Mouse (Mus musculus): ENCODE measurements at regions not wholly inside any gene's neighbourhood (a gene's known extent, or its start where the extent isn't known, plus 50 kb on each side); places are given as distances from the start of the nearest gene placed in this dataset.

DNA sequence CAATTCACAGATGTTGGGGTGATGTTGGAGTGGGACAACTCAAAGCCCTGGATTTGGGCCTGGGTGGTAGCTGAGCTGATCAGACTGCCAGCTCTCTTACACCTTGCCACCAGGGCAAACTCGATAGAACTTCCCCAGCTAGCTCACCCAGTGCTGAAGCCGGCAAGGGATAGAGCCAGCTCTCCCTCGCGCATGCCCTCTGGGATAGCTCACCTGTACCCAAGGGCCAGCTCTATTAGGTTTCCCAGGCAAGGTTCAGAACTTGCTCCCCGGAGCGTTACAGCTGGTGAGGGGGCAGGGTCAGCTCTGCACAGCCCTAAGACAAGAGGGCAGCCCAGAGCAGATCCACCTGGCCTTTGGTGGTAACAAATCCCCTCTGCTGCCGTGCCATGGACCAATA is 54.1 kb upstream of the 1700012A03Rik start:
- no peak for DNase-seq (ENCODE audit: low spot score in 2 of 2)

DNA sequence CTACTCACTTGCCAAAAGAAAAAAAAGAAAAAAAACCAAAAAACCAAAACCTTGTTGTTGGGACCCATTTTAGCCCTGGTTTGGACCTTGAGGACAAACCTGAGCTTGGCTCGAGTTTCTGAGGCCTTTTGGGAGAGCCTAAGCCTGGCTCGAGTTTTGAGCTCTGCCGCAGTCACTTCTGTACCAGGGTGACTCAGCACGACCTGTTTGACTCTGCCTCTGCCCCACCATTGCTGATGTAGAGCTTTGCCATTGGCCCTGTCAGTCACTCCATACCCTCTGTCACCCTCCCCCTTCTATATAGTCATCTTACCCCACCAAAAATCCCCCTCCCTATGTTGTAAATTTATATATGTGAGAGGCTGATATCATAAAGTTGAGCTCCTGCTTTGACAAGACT is 54.8 kb upstream of the 1700012A03Rik start:
- DNase-seq (ENCODE audit: low spot score in 2 of 2) = no peak

DNA sequence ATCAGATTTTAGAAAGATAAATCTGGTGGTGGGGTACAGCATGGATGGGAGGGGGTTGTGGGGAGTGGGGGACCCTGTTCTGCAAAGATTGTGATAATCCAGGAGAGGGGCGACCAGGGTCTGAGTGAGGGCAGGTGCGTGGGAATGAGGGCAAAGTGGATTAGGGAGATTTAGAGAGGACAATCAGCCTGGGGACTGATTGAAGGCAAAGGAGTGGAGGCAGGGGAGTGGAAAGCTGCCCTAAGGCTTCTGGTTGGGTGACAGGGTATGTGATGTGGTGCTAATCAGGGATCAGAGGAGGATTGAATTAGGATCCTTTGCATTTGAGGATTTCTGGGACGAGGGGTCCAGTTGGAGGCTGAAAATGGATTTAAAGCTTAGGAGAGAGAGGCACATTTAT is 64.3 kb upstream of the 1700012A03Rik start:
- DNase-seq (ENCODE audit: low spot score in 2 of 2) = no peak

DNA sequence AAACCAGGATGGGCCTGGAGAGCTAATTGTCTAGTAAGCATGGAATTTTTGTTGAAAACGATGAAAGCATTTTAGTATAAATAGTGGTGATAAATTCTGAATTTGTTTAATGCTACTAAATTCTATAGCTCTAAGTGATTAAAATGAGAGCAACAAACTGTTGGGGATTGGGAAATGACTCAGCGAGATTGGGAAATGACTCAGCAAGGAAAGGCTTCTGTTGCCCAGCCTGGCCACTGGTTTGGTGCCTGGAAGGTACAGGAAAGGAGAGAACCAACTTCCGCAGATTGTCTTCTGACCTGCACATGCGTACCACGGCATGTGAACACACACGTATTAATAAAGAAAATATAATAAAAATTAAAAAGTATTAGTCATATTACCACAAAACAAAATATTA is 73.3 kb upstream of the 1700012A03Rik start:
- DNase-seq (ENCODE audit: low spot score in 2 of 2) = no peak

DNA sequence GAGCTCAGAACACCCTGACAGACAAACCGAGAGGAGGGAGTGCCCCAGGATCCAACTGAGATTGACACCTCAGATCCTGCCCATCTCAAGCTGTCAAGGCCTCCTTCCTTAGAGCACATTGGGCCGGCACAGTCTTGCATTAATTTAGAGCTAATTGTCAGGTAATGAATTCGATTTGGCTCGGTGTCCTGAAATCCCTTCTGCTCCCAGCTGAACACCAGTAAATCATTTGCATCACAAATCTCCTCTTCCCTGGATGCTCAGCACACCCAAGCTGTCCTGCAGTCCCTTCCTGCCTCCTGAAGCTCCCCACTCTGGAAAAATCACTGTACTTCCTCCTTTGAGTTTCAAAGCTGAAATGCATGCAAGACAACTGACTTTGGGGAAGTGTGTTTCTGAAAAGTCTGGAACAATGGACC is 102.0 kb upstream of the 1700012A03Rik start:
- peak; percentile 42 to 46 for DNase-seq (ENCODE audit: low spot score in 2 of 2)

DNA sequence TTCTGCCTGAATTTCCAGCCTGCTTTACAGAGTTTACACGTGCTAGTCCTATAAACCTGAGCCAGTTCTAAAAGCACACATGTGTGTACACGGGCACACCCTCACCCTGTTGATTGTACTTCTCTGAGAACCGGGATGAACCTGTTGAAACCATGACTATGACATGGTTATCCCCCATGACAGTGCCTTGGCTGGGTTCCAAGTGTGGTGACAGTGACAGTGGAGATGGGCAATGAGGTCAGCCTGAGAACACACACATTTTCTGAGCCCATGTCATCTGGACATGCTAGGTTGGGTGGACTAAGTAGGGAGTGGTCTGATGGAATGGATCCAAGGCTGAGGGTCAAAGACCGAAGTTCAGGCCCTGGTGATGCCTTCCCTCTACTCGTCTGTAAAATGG is 103.5 kb upstream of the 1700012A03Rik start:
- DNase-seq (ENCODE audit: low spot score in 2 of 2) = no peak

DNA sequence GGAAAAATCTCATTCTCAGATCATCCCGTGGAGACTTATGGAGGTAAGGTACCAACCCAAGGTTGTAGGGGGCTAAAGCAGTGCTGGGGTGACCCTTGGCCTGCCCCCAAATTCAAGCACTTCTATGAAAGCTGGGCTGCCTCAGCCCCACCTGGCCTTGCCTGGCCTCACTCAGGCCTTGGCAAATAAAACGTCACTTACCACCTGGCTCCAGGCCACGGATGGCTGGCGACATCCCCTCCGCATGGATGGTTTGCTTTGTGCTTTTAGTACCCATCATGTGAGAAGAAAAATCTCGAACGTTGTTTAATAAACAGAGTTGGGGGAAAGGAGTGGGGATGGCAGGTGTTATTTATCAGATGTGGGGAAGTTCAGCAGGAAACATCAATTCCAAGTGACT is 104.7 kb upstream of the 1700012A03Rik start:
- no peak for DNase-seq (ENCODE audit: low spot score in 2 of 2)

DNA sequence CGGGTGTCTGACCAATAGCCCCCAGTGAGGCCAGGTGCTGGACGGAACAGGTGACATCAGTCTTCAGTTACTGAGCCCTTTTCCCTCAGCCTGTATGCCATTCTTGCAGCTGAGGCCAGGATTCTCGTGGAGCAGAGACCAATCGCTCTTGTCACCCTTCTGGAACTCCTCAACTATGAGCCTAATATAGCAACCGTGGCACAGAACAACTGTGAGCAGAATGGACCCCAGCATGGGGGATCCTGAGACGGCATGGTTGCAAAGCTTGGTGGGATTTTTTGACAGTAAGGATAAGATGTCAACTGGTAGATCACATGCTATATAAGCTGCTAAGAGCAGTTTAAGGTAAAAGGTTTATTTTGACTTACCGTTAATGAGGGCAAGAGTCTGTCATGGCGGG is 105.5 kb upstream of the 1700012A03Rik start:
- DNase-seq (ENCODE audit: low spot score in 2 of 2) = no peak

DNA sequence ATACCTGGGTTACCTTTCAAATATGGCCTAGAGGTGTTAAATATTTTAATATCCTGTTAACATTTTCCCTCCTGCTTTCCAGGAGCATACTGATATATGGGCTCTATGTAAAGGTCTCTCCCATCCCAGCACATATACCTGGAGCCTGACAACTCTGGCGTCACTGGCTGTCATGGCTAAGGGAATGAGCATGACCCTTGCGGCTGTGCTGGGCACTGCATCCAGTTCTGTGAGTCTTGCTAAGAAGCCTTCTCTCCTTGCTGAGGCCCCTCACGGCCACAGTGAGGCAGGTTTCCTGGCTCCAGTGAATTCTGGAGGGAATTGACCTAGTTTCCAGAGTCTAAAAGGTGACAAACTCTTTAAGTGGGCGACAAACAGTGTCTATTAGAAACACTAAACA is 107.3 kb upstream of the 1700012A03Rik start:
- no peak for DNase-seq (ENCODE audit: low spot score in 2 of 2)

DNA sequence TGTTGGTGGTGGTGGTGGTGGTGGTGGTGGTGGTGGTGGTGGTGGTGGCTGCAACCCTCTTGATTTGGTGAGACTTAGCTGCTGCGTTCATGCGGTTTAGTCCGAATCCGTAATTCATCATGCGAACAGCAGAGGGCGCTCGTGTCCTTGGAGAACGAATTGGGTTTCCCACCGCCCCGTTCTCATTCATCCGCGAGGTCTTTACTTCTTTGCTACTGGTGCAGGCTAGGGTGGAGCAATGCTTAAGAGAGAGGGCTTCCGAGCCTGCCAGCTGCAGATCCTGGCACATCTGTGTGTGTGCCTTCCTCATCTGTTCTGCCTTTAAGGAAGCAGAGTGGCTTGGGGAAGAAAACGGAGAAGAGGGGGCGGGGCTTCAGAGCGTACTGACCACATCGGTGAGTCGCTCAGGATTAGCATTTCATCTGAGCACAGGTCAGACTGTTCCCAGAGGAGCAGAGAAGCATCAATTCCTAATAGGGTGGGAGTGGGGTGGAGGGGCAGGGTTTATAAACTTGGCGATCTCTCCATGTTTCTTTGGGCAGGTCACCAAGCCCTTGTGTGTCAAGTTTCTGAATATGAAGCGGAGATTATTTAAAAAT is 111.7 kb upstream of the 1700012A03Rik start:
- peak; percentile 72 to 93 for DNase-seq (ENCODE audit: low spot score in 2 of 2)

DNA sequence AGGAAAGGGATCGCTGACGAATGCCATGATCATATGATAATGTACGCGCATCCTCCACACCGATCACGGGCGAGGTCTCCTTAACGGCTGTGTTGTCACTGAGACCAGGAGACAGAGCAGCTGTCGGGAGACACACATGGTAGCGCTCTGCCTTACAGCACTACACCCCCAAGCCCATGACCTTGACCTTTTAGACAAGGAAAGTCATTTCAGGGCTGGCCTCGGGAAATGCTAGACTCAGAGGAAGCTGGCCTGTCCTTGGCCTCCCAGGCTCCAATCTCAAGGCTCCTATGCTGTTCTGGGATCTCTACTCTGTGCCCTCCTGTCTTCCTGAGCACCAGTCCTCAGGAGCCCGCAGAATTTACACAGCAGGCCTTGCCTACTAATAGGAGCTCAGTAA is 112.9 kb upstream of the 1700012A03Rik start:
- no peak for DNase-seq (ENCODE audit: low spot score in 2 of 2)

DNA sequence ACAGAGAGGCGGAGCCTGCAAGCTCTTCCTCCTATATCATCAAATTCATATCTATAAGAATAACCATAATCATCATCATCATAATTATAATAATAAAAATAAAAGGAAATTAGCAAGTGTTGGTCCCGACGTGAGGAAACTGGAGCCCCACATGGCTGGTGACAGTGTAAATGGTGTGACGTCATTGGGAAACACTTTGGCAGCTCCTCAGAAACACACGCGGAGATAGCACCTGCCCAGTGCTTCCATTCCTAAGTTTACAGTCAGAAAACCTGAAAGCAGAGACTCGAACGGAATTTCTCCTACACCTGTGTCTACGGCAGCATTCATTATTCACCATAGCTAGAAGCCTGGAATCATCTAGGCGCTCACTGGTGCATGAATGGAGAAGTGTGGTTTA is 115.2 kb upstream of the 1700012A03Rik start:
- DNase-seq (ENCODE audit: low spot score in 2 of 2) = no peak

DNA sequence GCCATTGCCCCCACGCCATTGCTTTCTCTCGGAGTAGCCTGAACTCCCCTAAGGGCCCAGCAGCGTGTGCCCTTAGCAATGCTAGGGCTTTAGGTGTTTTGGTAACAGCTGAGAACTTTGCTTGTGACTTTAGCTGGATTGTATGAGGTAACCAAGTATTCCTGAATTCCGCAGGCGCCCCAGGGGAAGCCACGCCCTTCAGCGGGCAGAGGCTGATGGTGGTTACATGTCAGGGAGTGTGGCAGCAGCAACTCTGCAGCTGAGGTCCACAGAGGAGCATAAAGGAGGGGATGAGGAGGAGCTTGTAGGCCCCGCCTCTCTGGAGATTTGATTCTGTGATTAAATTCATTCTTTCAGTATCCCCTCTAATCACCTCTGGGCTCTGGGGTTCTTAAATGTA is 116.1 kb upstream of the 1700012A03Rik start:
- DNase-seq (ENCODE audit: low spot score in 2 of 2) = no peak

DNA sequence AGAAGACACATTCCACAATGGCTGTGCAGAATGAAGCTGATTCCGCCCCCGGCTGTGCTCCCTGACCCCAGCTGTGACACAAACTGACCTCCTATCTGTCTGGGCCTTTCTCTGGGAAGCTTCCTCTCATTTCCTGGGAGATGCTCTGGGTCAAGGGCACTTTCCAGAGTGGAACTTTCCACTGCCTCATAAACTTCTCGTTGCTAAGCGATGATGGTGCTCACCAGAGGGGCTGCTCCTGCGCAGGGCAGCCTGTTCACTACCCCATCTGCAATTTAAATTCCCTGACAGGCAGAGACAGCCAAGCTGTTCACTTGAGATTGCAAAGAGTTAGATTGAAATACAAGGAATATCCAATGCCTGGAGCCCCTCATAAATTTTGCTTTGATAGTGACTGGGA is 116.7 kb upstream of the 1700012A03Rik start:
- DNase-seq (ENCODE audit: low spot score in 2 of 2) = peak in 1 of 2 experiments; percentile 20

DNA sequence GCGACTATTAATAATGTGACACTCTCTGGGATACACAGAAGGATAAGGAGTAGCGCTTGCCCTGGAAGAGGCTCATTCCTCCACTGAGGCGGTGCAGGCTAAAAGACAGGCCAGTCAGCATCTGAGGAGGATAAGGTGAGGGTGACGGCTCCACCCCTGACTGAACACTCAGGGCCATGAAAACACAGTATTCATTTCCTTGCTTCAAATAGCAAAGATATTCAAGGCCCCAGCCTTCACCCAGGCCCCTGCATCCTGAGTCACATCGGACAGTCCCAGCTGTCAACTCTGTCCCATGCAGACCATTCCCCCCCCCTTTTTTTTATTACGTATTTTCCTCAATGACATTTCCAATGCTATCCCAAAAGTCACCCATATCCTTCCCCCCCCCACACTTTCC is 118.9 kb upstream of the 1700012A03Rik start:
- peak in 1 of 2 experiments; percentile 1 for DNase-seq (ENCODE audit: low spot score in 2 of 2)

DNA sequence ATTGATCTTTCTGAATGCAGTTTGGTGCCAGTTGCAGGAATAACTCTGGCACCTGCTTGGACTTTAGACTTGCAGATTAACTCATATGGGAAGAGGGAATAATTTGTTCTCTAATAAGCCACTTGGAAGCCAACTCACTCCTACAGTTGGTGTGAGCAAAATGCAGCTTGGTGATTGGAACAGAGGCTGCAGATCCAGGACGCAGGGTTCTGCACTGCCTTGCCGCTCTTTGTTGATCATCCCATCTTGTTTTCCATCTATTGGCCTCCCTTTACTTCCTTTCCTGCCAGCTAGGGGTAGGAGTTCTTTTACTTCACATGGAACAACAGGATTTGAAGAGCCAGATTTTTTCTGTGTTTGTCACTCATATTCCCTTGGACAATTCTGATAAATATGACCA is 120.9 kb upstream of the 1700012A03Rik start:
- DNase-seq (ENCODE audit: low spot score in 2 of 2) = peak; percentile 52 to 64

DNA sequence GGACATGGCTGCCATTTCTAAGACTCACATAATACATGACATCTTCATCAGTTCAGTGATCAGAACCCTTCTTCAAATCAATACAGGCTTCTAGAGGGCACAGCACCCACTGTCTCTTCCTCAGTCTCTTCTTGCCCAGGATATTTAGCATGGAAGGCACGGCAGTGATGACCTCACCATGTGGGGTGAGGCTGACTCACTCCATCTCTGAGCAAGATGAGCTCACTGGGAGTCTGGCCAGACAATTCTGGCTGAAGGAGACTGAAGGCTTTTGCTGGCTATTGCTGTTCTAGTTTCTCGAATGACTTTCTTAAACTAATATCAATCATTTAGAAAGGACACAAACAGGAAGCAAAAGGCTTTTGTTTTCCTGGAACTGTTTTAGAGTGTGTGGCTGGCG is 122.9 kb upstream of the 1700012A03Rik start:
- peak; percentile 24 to 57 for DNase-seq (ENCODE audit: low spot score in 2 of 2)

DNA sequence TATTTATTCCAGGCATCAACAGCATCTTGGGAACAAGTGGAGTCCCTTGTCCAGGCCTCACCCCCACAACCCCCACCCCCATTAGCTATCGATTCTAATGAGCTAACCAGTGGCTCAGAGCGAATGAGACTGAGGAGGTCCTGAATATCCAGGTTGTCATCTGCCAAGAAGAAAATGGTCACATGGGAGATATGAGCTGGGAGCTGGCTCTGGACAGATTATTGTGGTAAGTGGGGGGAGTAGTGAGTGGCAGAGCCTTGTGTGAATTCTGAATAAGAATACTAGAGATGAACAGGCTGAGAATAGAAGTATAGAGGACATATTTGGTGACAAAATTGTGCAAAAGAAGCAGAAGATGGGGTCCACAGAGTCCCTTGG is 125.4 kb upstream of the 1700012A03Rik start:
- DNase-seq (ENCODE audit: low spot score in 2 of 2) = no peak

DNA sequence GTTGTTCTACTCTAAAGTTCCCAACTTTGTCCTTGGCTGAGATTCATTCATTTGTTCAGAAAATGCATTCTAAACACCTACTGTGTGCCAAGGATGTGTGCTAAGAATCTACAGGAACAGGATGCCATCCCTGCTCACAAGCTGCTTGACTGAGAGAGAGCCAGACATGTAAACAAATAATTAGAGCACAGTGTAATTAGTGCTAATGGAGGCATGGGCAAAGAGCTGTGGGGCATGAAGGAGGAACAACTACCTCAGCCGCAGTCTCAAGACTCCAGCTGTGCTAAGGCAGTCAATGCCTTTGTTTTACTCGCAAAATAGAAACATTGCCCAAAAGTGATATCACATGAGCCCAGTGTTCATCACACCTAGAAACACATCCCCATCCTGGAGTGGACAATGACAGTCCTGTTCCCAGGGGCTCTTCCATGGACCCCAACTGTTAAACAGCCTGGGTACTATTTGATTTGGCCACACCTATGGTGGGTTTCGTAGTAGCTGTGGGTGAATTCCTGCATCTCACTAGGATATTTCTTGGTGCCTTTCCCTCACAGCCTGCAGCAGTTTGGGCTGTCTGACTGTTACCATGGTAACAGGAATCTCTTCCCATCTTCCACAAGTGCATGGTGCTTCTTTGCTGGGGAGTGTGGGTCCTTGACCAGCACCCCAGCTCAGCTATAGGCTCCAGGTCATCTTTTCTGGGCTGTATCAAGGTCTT is 125.9 kb upstream of the 1700012A03Rik start:
- no peak for DNase-seq (ENCODE audit: low spot score in 2 of 2)

DNA sequence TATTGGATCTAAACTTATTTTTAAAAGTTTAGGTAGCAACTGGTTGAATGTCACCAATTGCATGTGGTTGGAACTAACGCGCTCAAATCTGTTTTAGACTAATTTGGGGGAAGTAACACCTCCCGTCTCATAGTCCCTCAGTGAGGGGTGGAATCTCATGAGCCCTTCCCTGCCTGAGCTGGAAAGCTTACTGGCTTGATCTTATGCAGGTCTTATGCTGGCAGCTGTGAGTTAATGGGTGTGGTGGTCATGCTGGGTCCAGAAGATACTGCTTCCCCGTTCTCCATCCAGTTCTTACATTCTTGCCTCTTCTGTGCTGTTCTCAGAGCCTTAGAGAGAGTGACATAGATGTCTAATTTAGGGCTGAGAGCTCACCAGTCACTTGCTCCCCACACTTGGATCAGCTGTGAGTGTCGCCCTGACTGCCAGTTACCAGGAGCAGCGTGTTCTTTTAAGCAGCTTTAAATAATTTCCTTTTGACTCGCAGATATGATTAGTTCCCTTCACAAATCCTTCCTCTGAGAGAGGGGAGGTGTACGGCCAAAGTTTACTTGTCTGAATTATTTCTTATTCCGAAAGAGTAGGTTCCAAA is 128.4 kb upstream of the 1700012A03Rik start:
- DNase-seq (ENCODE audit: low spot score in 2 of 2) = no peak

DNA sequence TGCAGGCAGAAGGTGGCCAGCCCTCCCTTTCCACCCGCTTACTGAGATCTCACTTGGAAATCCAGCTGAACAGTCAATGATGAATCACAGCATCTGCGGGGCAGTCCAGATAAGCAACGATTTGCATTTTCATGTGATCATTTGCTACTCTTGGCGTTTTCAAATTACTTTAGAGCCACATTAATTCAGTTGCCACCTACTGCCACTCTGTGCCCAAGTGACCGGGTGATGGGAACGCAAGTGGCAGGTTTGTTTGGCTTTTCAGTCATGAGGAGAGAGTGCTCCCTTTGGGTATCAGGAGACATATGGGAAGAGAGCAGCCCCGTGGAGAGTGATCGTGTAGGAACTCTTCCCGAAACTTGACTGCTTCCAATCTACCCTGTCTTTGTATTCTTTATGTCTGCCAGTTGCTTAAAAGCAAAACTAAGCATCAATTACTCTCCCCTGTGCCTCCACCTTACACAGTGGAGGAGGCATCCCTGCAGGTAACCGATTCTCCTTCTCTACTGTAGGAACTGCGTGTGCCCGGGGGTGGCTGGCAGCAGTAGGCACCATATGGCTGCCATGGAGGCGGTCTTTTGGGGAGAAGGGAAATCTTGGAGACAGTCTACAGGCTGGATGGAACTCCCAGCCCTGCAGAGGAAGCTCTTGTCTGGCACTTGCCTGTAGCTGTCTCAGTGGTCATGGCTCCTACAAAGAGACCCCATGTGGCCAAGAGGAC is 132.5 kb upstream of the 1700012A03Rik start:
- DNase-seq (ENCODE audit: low spot score in 2 of 2) = peak; percentile 76 to 82

DNA sequence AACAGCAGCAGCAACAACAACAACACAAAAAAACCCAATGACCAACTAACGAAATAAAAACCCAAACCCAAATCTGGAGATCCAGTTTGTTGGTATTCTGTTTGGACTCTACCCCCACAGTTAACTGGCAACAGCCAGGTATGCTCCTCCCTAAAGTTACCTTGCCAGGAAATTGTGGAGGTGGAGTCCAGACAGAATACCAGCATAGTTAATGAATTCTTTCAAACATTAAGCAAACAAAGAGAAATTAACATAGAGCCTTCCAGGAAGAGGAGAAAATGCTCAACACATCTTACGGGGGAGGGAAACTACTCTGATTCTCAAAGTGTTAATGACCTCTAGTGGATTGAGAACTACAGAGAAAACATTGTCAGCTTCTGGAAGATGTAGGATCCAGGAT is 148.3 kb upstream of the 1700012A03Rik start:
- no peak for DNase-seq (ENCODE audit: low spot score in 2 of 2)

Measured in layer of hippocampus, adult 8-10 months (tissue).